Mouse (Mus musculus): ENCODE measurements around the gene Cdc42bpa. TPM values are rescaled to one million over a fixed set of nuclear protein-coding genes. Genes with fewer than 3 reads are reported as not detected.

Cdc42bpa gene
- polyA plus RNA-seq, 1 experiment from 2014 or later = 29.5 TPM

DNA sequence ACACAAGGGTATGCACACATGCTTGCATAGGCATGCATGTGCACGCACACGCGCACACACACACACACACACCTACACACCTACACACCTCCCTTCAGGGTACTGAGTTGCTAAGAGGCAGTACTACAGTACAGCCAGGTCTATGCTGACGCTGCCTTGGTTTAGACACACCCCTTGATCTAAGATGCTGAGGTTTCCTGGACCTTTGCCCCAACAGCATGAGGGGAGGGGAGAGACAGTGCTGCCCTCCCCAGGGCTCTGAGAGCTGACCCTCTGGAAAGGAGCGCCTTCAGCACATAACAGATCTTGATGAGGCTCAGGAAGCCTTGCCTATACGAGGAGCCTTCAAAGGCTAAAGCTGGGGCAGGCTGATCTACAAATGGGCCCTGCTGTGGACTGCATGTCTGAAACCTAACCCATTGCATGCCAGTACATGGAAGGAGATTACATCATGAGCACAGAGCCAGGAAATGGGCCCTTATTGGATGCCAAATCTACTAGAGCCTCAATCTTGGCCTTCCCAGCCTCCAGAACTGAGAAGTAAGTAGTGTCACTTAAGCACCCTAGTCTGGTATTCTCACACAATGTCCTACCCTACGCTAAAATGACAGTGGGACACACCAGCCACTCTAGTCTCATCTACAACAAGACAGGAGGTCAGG is 221.2 kb downstream of the Cdc42bpa start:
- H3K4me3 ChIP-seq (replicated peaks; ENCODE audit: low read depth, low read length) = no peak overlapping the region
- 89% methylated on average over 7 of the region's 7 CpGs for WGBS
- no peak for DNase-seq
- no peaks in the 10 kb centered on the region for H3K4me1 ChIP-seq (ENCODE audit: control insufficient read depth, insufficient read depth, low read length)
- no peaks in the 10 kb centered on the region for H3K9me3 ChIP-seq (ENCODE audit: control insufficient read depth, low read length)
- H3K36me3 ChIP-seq (ENCODE audit: control insufficient read depth, insufficient read depth, low read length) = no peaks in the 10 kb centered on the region
- H3K4me2 ChIP-seq (ENCODE audit: low read length) = no peak overlapping the region
- no peak overlapping the region for H3K9ac ChIP-seq (replicated peaks; ENCODE audit: low read length)
- H3K27me3 ChIP-seq (ENCODE audit: control insufficient read depth, insufficient read depth, low read length) = no peaks in the 10 kb centered on the region
- no peak overlapping the region for H3K27ac ChIP-seq (replicated peaks; ENCODE audit: low read depth, low read length)
- no peak for ATAC-seq (ENCODE audit: low FRiP score, low TSS enrichment)

GRCm38 (mm10) chr1:180181966-180182319 is 221.7 kb downstream of the Cdc42bpa start:
- no peaks in the 10 kb centered on the region for H3K27me3 ChIP-seq (ENCODE audit: control insufficient read depth, insufficient read depth, low read length)
- 83% methylated on average over 9 of the region's 9 CpGs for WGBS
- H3K9me3 ChIP-seq (ENCODE audit: control insufficient read depth, low read length) = no peaks in the 10 kb centered on the region
- H3K4me1 ChIP-seq (ENCODE audit: control insufficient read depth, insufficient read depth, low read length) = no peaks in the 10 kb centered on the region
- H3K27ac ChIP-seq (replicated peaks; ENCODE audit: low read depth, low read length) = no peak overlapping the region
- no peak for ATAC-seq (ENCODE audit: low FRiP score, low TSS enrichment)
- H3K4me3 ChIP-seq (replicated peaks; ENCODE audit: low read depth, low read length) = no peak overlapping the region
- DNase-seq = no peak
- H3K4me2 ChIP-seq (ENCODE audit: low read length) = no peak overlapping the region
- no peaks in the 10 kb centered on the region for H3K36me3 ChIP-seq (ENCODE audit: control insufficient read depth, insufficient read depth, low read length)
- H3K9ac ChIP-seq (replicated peaks; ENCODE audit: low read length) = no peak overlapping the region

DNA sequence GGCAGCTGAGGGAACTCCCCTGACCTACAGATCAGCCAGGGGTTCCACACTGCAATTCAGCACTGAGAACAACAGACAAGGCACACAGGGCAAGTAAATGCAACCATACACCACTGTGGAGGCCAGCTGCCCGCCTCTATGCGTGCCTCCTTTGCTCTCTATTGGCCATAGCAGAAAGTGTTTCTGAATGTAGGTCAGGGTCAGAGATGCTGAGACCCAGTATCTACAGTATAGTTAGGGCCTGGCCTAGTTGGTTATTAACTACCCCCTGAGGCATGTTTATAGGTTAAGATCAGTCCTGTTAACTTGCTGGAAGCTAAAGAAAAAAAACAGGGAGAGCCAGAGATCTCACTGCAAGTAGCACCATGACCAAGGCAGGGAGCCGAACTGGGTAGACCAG is 222.5 kb downstream of the Cdc42bpa start:
- ATAC-seq (ENCODE audit: low FRiP score, low TSS enrichment) = no peak
- Histone ChIP-seq H3K9me3 (ENCODE audit: control insufficient read depth, low read length) (no peaks in the 10 kb centered on the region), H3K27ac (replicated peaks; ENCODE audit: low read depth, low read length) (no peak overlapping the region), H3K4me1 (ENCODE audit: control insufficient read depth, insufficient read depth, low read length) (no peaks in the 10 kb centered on the region), H3K4me3 (replicated peaks; ENCODE audit: low read depth, low read length) (no peak overlapping the region), H3K36me3 (ENCODE audit: control insufficient read depth, insufficient read depth, low read length) (no peaks in the 10 kb centered on the region), H3K4me2 (ENCODE audit: low read length) (no peak overlapping the region), H3K27me3 (ENCODE audit: control insufficient read depth, insufficient read depth, low read length) (no peaks in the 10 kb centered on the region), H3K9ac (replicated peaks; ENCODE audit: low read length) (no peak overlapping the region)
- no peak for DNase-seq
- WGBS = 82% methylated on average over 3 of the region's 3 CpGs

- no peak overlapping the region for H3K27ac ChIP-seq (replicated peaks; ENCODE audit: low read depth, low read length)
- no peak for DNase-seq
- no peaks in the 10 kb centered on the region for H3K36me3 ChIP-seq (ENCODE audit: control insufficient read depth, insufficient read depth, low read length)
- 90% methylated on average over 6 of the region's 6 CpGs for WGBS
- no peak overlapping the region for H3K4me2 ChIP-seq (ENCODE audit: low read length)
- H3K9me3 ChIP-seq (ENCODE audit: control insufficient read depth, low read length) = no peaks in the 10 kb centered on the region
- H3K27me3 ChIP-seq (ENCODE audit: control insufficient read depth, insufficient read depth, low read length) = no peaks in the 10 kb centered on the region
- no peak overlapping the region for H3K9ac ChIP-seq (replicated peaks; ENCODE audit: low read length)
- H3K4me1 ChIP-seq (ENCODE audit: control insufficient read depth, insufficient read depth, low read length) = no peaks in the 10 kb centered on the region
- no peak overlapping the region for H3K4me3 ChIP-seq (replicated peaks; ENCODE audit: low read depth, low read length)
- no peak for ATAC-seq (ENCODE audit: low FRiP score, low TSS enrichment)
Observed at GRCm38 (mm10) chr1:180183525-180184159, 223.4 kb downstream of the Cdc42bpa start.

DNA sequence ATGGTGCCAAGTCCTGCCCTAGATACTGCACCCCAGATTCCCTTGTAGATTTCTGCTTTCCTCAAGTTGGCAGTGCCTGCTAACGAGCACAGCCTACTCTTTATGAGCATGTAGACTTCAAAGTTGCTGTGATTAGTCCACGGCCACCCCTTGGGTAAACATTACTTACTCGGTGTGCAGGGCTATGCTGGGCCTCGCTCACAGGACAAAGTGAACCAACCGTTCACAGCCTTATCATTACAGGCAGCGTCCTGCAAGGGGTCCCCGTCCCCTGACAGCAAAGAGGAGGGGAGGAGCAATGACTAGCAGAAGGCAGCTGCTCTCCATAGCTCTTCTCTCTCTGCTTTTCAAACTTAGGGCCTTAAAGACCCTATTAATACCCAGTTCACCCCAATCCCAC is 224.5 kb downstream of the Cdc42bpa start:
- Histone ChIP-seq H3K4me2 (ENCODE audit: low read length) (no peak overlapping the region), H3K27me3 (ENCODE audit: control insufficient read depth, insufficient read depth, low read length) (no peaks in the 10 kb centered on the region)
- 70% methylated on average over 7 of the region's 7 CpGs for WGBS

DNA sequence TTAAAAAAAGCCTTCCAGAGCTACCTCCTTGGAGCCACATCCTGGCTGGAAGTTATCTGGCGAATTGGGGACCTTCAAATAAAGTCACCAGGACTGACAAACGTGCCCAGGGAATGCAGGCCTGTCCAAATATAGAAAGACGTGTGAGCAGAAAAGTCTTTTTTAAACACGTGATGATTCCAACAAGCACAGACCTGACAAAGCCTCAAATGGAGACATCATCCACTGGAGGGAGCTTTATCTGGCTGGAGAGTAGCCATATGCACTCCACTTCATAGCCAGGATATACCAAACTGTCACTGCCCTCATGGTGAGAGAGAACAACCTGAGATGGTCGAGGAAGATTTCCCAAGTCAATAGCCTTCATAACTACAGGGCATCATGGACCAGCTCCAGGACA is 225.6 kb downstream of the Cdc42bpa start:
- no peaks in the 10 kb centered on the region for H3K9me3 ChIP-seq (ENCODE audit: control insufficient read depth, low read length)
- H3K9ac ChIP-seq (replicated peaks; ENCODE audit: low read length) = no peak overlapping the region
- 58% methylated on average over 5 of the region's 5 CpGs for WGBS
- ATAC-seq (ENCODE audit: low FRiP score, low TSS enrichment) (no peak), DNase-seq (no peak)
- no peaks in the 10 kb centered on the region for H3K27me3 ChIP-seq (ENCODE audit: control insufficient read depth, insufficient read depth, low read length)
- H3K36me3 ChIP-seq (ENCODE audit: control insufficient read depth, insufficient read depth, low read length) = no peaks in the 10 kb centered on the region
- H3K4me3 ChIP-seq (replicated peaks; ENCODE audit: low read depth, low read length) = no peak overlapping the region
- H3K4me2 ChIP-seq (ENCODE audit: low read length) = no peak overlapping the region
- H3K4me1 ChIP-seq (ENCODE audit: control insufficient read depth, insufficient read depth, low read length) = no peaks in the 10 kb centered on the region
- no peak overlapping the region for H3K27ac ChIP-seq (replicated peaks; ENCODE audit: low read depth, low read length)

More for the DNA sequence above, 224.5 kb downstream of the Cdc42bpa start:
- Histone ChIP-seq H3K4me1 (ENCODE audit: control insufficient read depth, insufficient read depth, low read length) (no peaks in the 10 kb centered on the region), H3K9ac (replicated peaks; ENCODE audit: low read length) (no peak overlapping the region), H3K27ac (replicated peaks; ENCODE audit: low read depth, low read length) (no peak overlapping the region), H3K36me3 (ENCODE audit: control insufficient read depth, insufficient read depth, low read length) (no peaks in the 10 kb centered on the region), H3K9me3 (ENCODE audit: control insufficient read depth, low read length) (no peaks in the 10 kb centered on the region), H3K4me3 (replicated peaks; ENCODE audit: low read depth, low read length) (no peak overlapping the region)
- ATAC-seq (ENCODE audit: low FRiP score, low TSS enrichment) (no peak), DNase-seq (no peak)

- WGBS = 83% methylated on average over 3 of the region's 3 CpGs
- Histone ChIP-seq H3K4me1 (ENCODE audit: control insufficient read depth, insufficient read depth, low read length) (no peaks in the 10 kb centered on the region), H3K9ac (replicated peaks; ENCODE audit: low read length) (no peak overlapping the region), H3K4me2 (ENCODE audit: low read length) (no peak overlapping the region), H3K27ac (replicated peaks; ENCODE audit: low read depth, low read length) (no peak overlapping the region), H3K4me3 (replicated peaks; ENCODE audit: low read depth, low read length) (no peak overlapping the region), H3K36me3 (ENCODE audit: control insufficient read depth, insufficient read depth, low read length) (no peaks in the 10 kb centered on the region), H3K27me3 (ENCODE audit: control insufficient read depth, insufficient read depth, low read length) (no peaks in the 10 kb centered on the region), H3K9me3 (ENCODE audit: control insufficient read depth, low read length) (no peaks in the 10 kb centered on the region)
- ATAC-seq (ENCODE audit: low FRiP score, low TSS enrichment) (no peak), DNase-seq (no peak)
Observed at GRCm38 (mm10) chr1:180186371-180186770, 226.1 kb downstream of the Cdc42bpa start.

GRCm38 (mm10) chr1:180188951-180189350 is 228.7 kb downstream of the Cdc42bpa start:
- Histone ChIP-seq H3K9ac (replicated peaks; ENCODE audit: low read length) (no peak overlapping the region), H3K9me3 (ENCODE audit: control insufficient read depth, low read length) (no peaks in the 10 kb centered on the region), H3K36me3 (ENCODE audit: control insufficient read depth, insufficient read depth, low read length) (no peaks in the 10 kb centered on the region), H3K27me3 (ENCODE audit: control insufficient read depth, insufficient read depth, low read length) (no peaks in the 10 kb centered on the region), H3K4me2 (ENCODE audit: low read length) (no peak overlapping the region), H3K27ac (replicated peaks; ENCODE audit: low read depth, low read length) (no peak overlapping the region), H3K4me3 (replicated peaks; ENCODE audit: low read depth, low read length) (no peak overlapping the region), H3K4me1 (ENCODE audit: control insufficient read depth, insufficient read depth, low read length) (no peaks in the 10 kb centered on the region)
- ATAC-seq (ENCODE audit: low FRiP score, low TSS enrichment) = no peak
- WGBS = 91% methylated on average over 4 of the region's 4 CpGs
- no peak for DNase-seq

GRCm38 (mm10) chr1:180191112-180191511 is 230.8 kb downstream of the Cdc42bpa start:
- DNase-seq (no peak), ATAC-seq (ENCODE audit: low FRiP score, low TSS enrichment) (no peak)
- Histone ChIP-seq H3K4me1 (ENCODE audit: control insufficient read depth, insufficient read depth, low read length) (peaks cover 6% of the 10 kb centered on the region), H3K36me3 (ENCODE audit: control insufficient read depth, insufficient read depth, low read length) (no peaks in the 10 kb centered on the region), H3K27ac (replicated peaks; ENCODE audit: low read depth, low read length) (no peak overlapping the region), H3K9me3 (ENCODE audit: control insufficient read depth, low read length) (no peaks in the 10 kb centered on the region), H3K4me3 (replicated peaks; ENCODE audit: low read depth, low read length) (no peak overlapping the region), H3K27me3 (ENCODE audit: control insufficient read depth, insufficient read depth, low read length) (peaks cover 2% of the 10 kb centered on the region; the same call in 1 of the 2 replicates), H3K9ac (replicated peaks; ENCODE audit: low read length) (no peak overlapping the region), H3K4me2 (ENCODE audit: low read length) (no peak overlapping the region)
- WGBS = 85% methylated on average over 8 of the region's 8 CpGs
